Mouse (Mus musculus) cortical plate, adult 2 months (tissue): ENCODE measurements at regions not wholly inside any gene's neighbourhood (a gene's known extent, or its start where the extent isn't known, plus 50 kb on each side); places are given as distances from the start of the nearest gene placed in this dataset.

Source experiments
- CTCF ChIP-seq: fragments of 200-500 bp; IDR thresholded peaks from 2 replicates; pipeline ENCODE4 v1.5.1; 2011; ENCODE audit warnings: mild to moderate bottlenecking, control low read depth, low read length; ENCODE audit not compliant: insufficient read depth; ENCODE audit errors: extremely low read depth
- POLR2A ChIP-seq: fragments of 200-500 bp; IDR thresholded peaks from 2 replicates; pipeline ENCODE4 v1.6.1; 2011; ENCODE audit warnings: mild to moderate bottlenecking, low read length, control low read depth; ENCODE audit not compliant: insufficient read depth; ENCODE audit errors: extremely low read depth

- TF ChIP-seq CTCF: no peak
- no peak for TF ChIP-seq POLR2A
Measured at GRCm38 (mm10) chr6:140854691-140855090, 125.6 kb downstream of the Gm11077 start.
